Mouse (Mus musculus): ENCODE measurements around the gene Slc25a3.

Gene Slc25a3

GRCm38 (mm10) chr10:91083393-91083927 lies 40.4 kb downstream of the Slc25a3 start:
- no peak for DNase-seq

- DNase-seq: peak; percentile 100
These were observed 41.1 kb downstream of the Slc25a3 start, which contains the start of the genes Apaf1 and Ikbip for GRCm38 (mm10) chr10:91082550-91083392. TSS of gene Apaf1 (minus strand) at chr10:91082770. TSS of gene Ikbip (plus strand) at chr10:91082940.

- DNase-seq: no peak
These were observed 41.8 kb downstream of the Slc25a3 start for GRCm38 (mm10) chr10:91081959-91082507.

- DNase-seq: no peak
These were observed 43.3 kb downstream of the Slc25a3 start for GRCm38 (mm10) chr10:91080540-91080939.

- DNase-seq: no peak
These were observed 47.2 kb downstream of the Slc25a3 start for GRCm38 (mm10) chr10:91076667-91077066.

- no peak for DNase-seq
These were observed 50.5 kb downstream of the Slc25a3 start for GRCm38 (mm10) chr10:91073345-91073744.

GRCm38 (mm10) chr10:91071768-91072167 lies 52.1 kb downstream of the Slc25a3 start:
- no peak for DNase-seq
